Mouse (Mus musculus) thymus, postnatal 4 days (tissue): Measurements from ENCODE around the gene Mblac2.

ENCODE experiments used
- DNase-seq: peaks from one replicate; pipeline ENCODE4 v3.0.0; 2021

The Mblac2 gene

DNA sequence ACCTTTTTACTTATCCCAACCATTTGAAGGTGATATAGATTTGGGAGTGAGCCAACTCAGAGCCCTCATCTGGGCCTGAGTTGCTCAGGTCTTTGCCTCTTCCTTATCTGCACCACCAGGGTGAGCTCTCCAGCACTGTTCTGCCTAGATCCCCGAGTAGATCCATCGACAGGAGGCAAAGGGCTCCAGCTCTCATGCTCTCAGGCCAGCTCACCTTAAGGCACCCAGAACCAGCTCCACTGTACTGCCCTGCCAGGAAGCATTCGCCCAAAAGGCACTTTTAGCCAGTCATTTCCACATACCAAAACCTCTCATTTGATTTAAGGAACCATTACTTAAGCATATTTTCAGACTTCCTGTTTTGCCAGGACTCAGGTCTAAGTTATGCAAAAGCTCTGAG lies 29.8 kb downstream of the Mblac2 start:
- no peak for DNase-seq

DNA sequence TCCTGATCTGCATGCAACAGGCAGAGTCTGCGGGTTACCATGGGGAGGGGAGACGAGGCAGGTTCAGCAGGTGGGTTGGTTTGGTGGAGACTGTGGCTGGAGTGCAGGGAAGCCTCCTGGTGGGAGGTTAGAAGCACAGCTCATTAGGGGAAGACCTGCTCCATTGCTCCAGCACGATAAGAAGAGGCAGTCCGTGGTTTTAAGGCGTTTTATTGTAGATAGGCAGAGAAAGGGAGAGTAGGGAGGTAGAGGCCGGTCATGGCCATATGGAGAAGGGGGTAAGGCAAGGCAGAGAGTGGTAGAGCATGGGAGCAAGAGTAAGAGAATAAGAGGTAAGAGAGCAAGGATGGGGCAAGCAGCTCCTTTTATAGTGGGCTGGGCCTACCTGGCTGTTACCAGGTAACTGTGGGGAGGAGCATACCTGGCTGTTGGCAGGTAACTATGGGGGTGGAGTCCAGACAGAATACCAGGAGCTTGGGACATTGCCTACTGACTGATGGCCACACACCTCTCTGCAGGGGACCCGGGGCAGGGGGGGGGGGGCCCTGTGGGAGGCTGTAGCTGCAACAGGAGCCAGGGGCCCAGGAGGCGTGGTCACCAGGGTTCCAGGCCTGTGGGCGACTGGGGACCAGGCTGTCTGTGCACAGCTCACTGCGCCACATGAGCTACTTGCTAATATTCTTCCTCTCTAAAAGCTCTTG lies 32.4 kb downstream of the Mblac2 start:
- DNase-seq: no peak

DNA sequence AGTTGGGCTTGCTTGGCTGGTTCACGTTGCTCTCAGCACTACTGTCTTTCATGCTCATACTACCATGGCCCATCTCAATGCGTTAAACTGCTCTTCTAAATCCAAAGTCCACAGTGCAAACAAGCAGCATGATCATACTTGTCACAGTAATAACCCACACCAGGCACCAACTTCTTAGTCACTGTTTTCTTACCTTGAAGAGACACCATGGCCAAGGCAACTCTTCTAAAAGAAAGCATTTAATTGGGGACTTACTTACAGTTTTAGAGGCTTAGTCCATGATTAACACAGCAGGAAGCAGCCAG lies 32.9 kb downstream of the Mblac2 start:
- no peak for DNase-seq

DNA sequence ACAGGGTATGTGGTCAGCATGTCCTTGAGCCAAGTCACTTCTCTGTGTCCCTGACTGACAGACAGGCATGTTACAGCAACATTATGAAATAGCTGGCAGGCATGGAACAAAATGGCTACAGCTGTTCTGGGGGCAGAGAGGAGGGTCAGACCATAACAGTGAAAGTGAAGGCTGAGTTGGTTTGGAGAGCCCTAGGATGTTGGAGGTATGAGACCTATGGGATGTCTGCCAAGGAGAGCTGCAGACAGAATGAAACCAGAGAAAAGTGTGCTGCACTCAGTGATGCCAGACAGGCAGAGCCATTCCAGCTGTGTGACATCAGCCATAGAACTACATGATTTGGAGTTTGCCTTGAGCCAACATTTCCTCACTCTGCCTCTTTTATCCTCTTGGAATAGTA lies 43.7 kb downstream of the Mblac2 start:
- no peak for DNase-seq

DNA sequence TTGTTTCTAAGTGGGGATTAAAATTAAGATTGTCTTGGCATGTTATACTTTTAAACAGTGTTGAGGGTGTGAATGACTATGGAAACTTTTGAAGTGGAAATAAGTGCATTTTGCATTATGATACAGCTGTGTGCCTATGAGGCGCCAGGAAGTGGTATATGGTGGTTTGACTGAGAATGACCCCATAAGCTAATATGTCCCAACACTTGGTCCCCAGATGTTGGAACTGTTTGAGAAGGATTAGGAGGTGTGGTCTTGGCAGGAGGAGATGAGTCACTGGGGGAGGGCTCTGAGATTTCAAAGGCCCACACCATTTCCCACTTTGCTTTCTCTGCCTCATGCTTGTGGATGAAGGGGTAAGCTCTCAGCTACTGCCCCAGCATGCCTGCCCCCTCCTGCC lies 44.2 kb downstream of the Mblac2 start:
- no peak for DNase-seq

DNA sequence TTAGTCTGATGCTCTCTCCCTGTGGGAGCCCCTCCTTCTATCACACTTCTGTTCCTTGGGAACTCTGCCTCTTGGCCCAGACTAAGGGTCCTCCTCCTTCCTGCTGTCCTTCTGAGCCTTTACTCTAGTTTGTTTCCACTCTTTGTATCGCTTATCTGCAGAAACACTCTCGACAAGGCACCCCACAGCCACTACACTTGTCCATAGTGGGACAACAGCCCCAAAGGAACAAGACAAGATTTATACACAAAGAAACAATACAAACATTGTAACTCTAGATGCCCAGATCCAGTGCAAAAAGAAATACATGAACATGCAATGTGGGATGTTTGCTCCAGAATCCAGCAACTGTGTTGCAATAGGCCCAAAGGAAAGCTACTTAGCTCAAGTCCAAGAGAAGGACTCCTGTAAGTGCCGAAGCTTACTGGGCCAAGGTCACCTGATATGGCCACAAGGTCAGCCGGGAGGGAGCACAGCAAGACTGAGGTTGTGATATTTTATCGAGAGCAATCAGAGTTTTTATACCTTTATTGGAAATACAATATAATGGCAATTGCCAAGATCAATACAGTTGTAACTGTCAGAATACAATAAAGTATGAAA lies 46.0 kb downstream of the Mblac2 start:
- no peak for DNase-seq

DNA sequence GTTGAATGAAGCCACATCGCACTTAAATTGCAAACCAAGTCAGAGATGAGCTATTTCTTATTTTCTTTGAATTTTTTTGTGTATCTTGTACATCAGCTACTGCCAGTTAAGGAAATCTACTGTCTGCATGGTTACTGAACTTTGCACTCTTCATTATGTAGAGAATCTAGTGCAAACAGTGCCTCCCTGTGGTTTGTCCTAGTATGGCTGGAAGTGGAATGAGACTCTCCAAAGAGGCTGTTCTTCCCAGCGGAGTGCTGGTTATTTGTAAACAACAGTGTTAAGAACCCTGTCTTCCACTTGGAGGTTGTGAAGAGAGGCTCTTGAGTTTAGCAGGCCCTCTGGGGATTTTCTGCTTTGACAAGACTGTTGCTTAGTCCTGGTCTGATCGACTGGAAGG lies 49.2 kb downstream of the Mblac2 start:
- peak; percentile 63 for DNase-seq

DNA sequence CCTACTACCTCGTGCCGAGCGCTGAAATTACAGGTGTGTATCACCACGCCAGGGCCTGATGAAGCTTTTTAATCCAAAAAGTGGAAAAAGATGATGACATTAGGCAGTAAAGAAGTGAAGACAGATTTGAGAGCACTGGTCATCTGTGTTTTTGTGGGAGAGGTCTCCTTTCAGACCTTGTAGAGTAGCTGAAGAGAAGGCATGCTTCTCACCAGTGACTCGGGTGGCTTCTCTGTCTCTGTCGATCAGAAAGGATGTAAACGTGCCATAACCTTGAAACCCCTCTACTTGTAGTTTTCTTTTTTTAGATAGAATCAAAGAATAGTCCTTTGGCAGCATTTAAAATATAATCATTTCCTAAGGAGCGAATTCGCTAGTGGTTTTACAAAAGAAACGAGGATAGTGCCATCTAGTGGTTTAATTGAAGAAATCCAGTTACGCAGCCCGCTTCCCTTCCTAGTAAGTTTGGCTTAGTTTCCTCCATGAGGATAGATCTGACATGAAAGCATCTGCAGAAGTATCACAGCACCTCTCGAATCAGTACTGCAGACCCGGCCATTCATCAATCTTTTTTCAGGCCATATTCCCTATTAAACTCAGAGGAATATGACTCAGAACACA lies 50.5 kb downstream of the Mblac2 start:
- DNase-seq: no peak

DNA sequence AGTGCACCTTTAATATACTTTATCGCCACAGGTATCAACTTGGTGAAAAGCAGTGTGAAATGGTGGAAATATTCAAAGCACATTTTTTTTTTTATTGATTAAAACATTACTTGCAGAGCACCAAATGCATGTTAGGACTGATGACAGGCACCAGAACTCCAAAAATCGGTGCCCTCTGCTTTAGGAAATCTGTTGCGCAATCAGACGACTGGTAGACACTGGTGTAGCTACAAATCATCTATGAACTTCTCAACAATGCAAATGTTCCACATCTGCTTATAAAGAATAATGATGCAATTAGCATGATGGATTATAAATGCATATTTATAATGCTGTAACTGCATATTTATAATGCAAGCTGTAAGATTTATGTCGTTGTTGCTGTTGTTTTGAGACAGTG lies 53.0 kb downstream of the Mblac2 start:
- DNase-seq: no peak

DNA sequence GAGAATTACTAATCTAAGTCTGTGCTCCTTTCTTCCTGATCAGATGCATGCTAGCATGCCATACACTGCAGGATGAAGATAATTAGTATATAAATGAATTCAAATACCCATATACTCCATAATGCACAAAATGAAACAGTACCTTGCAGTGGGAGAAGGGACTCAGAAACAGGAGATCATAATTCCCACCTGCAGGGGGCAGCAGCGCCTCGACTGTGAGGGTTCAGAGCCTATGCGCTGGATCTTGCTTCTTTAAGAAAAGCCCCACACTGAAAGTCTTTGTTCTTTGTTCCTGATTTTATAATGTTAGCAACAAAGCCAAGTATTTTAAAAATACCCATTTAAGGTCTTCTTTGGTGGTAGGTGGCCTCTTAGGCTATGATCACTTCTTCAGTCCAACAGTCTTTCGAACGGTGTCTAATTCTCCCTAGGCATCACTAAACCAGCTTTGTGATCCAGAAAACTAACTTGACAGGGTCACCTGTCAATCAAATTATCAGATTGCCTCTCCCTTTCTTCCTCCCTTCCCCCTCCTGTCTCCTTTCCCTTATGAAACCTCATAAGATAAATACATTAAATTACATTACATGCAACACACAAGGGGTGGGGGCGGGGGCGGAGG lies 56.0 kb downstream of the Mblac2 start:
- peak; percentile 88 for DNase-seq

DNA sequence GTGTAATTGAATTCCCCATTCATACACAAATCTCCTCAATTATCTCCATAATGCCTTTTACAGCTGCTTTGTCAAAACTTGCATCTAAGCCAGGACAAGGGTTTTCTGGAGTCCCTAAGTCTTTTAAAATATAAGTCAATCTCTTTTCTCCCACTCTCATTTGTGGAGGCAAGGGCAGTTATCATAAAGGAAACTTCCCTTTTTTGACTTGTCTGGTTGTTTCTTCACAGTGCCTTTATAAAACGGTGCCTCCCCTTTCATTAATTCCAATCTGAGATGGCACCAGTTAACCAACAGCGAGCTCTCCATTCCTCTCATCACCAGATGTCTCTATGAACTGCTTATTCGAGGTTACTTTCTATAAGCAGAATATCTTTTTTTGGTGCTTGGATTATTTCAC lies 65.1 kb downstream of the Mblac2 start:
- no peak for DNase-seq

DNA sequence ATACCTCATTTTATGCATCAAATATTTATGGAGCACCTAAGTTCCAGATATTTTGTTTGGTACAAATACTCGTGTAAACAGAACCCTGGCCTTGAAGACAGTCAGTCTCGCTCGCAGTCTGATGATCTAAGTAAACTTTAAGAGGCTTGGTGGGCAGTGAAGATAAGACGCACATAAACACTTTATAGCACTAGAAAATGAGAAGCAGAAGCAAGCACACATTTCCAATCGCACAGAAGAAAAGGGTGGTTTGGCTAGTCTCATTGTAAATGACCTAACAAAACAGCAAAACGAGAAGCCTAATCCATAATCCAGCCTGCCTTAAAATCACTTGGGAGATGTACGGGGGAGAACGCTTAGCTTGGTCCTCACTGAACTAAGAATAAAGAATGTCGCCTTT lies 71.3 kb downstream of the Mblac2 start:
- no peak for DNase-seq

DNA sequence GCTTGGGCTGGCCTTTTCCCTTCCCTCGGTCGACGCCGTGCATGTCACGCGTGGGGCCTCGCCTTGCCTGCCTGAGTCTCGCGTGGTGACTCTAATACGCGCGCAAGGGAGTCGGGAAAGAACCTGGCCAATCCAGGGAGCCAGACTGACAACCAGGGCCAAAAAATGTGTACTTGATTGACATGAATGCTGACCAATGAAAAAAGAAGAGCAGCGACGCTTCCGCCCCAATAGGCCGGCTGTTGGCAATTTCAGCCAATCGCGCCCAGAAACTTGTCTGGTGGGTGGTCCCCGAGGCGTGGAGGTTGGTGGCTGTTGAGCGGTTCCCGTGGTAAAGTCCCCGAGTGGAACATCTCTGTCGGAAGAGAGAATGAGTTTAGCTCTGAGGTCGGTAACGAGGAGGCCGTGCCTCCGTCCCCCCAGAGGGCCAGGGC lies 71.8 kb downstream of the Mblac2 start, which contains the start of gene Cetn3:
TSS of gene Cetn3 (plus strand) at position 107 of the 434 bp plus-strand sequence.
- DNase-seq: peak; percentile 89

DNA sequence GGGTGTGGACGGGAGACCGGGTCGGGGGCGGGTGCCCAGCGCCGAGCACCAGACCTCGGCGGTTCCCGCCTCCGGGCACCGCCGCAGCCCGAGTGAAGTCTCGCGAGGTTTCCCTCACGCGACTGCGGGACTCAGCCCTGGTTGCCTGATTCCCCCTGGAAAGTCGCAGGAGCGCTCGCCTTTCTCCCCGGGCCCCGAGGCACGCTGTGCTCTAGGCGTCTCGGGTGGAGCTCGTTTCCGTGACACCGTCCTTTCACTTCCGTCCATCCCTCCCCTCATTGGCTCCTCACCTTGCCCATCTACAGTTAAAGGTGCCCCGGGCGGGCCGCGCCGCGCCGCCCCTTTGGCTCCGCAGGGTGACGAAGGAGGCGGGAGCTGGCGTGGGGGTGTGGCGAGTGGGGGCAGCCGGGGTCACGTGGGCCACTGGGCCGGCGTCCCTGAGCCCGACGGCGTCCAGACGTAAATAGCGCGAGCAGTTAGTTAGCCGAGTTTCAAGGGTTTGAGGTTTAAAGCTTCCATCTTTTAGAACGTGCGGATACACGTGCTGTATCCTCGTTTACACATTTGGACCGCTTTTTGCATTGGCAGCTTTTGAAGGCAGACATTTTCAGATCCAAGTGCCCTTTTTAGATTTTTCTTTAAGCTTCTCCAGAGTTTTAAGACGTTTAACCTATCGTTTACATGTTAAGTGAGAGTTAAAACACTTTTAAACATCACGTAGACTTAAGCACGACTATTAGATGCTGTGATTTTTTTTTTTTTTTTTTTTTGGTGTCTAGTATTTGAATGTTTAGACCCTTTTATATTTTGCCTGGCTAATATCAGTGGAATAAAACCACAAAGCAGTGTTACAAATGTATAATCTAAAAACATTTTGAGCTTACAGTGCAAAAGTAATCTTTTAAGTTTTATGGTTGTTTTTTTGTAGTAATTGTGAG lies 72.5 kb downstream of the Mblac2 start:
- peak; percentile 96 for DNase-seq

DNA sequence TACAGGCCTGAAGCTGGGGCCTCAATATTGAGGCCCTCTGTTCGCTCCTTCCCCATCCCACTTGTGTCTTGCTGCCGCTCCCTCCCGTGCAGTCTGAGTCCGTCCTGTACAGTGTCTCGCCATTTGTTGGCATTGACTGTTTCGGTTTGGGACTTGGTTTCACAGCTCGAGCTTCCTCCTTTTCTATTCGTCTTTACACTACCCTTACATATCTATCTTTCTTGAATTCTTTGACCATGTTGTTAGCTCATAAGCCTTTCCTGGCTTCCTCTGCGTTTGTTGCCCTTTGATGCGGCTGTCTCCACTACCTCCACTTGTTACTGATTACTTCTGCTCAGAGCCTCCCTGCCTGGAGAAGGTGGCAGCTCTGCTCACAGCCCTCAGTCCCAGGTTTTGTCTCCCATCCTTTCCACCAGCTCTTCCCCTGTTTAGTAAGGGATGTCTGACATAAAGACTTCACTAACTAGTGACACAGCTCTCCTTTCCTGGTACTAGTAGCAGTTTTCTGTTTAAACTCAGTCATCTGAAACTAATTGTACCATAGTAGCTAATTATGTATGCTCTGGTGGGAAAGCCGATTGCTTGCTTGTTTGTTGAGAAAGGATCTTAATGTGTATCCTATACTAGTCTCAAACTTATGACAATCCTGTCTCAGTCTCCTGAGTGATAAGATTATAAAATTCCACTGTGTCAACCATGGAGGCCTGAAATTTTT lies 74.8 kb downstream of the Mblac2 start:
- no peak for DNase-seq

DNA sequence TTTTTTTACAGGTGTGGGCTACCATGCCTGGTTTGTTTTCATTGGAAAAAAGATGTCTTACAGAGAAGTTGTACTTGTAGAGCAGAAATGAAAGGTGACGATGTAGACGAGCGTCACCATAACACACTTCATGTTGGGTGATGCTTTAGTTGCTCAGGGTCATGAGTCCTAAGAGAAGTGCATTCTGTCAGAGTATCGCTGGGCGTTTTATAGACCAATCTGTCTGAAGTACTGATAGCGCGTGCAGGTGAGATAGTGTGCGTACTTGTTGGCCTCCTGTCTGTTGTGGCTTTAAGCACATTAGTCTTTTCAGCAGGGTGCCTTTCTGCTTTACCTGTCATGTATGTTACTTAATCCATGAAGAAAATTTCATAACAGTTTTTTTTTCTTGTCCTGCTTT lies 79.0 kb downstream of the Mblac2 start:
- DNase-seq: no peak

DNA sequence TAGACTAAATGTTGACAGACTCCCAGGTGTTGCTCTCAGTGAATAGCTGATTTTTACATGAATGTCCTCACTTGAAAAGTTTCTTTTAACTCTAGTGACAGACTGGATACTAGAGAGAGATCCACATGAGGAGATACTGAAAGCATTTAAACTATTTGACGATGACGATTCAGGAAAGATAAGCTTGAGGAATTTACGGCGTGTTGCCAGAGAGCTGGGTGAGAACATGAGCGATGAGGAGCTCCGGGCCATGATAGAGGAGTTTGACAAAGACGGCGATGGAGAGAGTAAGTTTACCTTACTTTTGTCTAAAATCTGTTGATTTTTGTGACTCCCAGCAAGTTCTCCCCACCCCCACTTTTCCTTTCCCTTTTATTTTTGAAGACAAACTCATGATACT lies 80.7 kb downstream of the Mblac2 start:
- no peak for DNase-seq

DNA sequence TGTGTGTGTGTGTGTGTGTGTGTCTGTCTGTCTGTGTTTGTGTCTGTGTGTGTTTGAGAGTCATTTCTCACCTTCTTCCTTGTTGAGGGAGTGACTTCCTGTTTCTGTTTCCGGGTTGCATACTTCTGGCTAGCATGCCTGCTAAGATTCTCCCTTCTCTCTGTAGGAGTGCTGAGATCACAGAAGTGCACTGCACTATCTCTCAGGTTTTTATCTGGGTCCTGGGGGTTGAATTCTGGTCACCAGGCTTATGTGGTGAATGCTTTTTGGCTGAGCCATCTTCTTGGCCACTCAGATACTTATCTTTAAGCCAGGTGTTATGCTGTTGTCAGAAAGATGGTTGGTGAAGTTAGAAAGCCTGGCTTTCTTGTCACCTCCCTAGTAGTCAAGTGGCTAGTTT lies 82.7 kb downstream of the Mblac2 start:
- DNase-seq: peak; percentile 23

DNA sequence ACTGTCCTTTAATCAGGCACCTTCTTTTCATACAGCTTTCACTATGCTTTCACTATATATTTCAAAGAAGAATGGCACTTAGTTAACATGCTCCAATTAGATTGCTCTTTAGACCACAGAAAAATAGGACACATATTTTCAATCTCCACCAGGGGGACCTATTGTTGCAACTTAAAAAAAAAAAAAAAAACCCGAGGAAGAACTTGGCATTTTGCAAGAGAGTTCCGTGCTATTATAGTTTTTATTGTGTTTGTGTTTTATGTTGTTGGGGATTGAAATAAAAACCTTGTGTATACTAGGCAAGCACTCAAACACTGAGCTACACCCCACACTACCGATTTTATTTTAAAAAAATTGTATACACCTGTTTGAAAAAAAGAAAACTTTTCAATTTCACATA lies 90.0 kb downstream of the Mblac2 start:
- DNase-seq: no peak
